Mouse (Mus musculus): ENCODE measurements around the gene Dnph1. TPM values are rescaled to one million over a fixed set of nuclear protein-coding genes. Genes with fewer than 3 reads are reported as not detected.
"Not testable (repeated sequence)": the region's sequence is repeated elsewhere in the genome, so short reads cannot be mapped to it uniquely, and the experiment has no call there.

The Dnph1 gene
- polyA plus RNA-seq, 1 experiment from 2014 or later = 24.7 TPM

DNA sequence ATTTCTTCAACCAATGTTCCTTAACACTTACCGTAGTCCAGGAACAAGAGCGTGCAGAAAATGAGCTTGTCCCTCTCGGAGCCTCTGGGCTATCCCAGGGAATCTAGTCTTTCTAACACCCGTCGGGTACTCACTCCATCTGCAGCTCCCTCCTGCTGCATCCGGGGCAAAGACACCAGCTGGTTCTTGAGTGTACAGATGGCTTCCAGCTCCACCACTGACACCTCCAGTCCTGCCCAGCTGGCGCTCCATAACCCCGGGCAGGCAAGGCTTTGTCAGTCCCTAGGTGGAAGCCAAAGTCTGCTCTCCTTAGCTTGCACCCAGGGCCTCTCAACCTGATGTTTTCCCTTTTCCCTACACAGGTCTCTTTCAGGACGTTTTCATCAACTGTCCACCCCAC, 28.7 kb upstream of the Dnph1 start:
- Histone ChIP-seq H3K4me2 (no peak overlapping the region), H3K9ac (no peak overlapping the region), H3K4me1 (no peaks in the 10 kb centered on the region), H3K9me3 (no peaks in the 10 kb centered on the region), H3K4me3 (no peak overlapping the region), H3K27me3 (replicated peaks) (peaks cover 39% of the 10 kb centered on the region), H3K27ac (replicated peaks) (no peak overlapping the region), H3K36me3 (no peaks in the 10 kb centered on the region)
- 74% methylated on average over 9 of the region's 9 CpGs for WGBS
- ATAC-seq (ENCODE audit: extremely low read depth, insufficient number of reproducible peaks, low FRiP score, low TSS enrichment) = no peak

DNA sequence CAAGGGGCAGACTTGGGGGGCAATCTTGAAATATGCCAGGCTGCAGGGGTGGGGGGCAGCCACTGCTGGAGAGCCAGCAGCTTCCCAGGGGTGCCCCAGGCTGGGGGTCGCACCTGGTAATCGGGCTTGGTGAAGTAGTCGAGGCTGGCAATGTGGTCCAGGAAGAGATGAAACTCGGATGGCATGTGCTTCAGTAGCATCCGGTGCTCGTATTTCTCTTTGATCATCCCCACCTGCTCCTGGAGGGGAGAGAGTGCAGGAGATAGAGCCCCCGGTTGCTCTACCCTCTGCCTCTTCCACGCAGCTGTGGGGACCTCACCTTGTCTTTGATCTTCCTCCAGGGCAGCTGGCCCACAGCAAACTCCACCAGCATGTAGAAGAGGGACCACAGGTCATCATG, 19.9 kb upstream of the Dnph1 start:
- Histone ChIP-seq H3K27me3 (replicated peaks) (peaks cover 49% of the 10 kb centered on the region), H3K4me3 (no peak overlapping the region), H3K36me3 (no peaks in the 10 kb centered on the region), H3K9ac (no peak overlapping the region), H3K27ac (replicated peaks) (no peak overlapping the region), H3K4me1 (no peaks in the 10 kb centered on the region; the same call in 1 of the 2 replicates), H3K4me2 (no peak overlapping the region), H3K9me3 (no peaks in the 10 kb centered on the region)
- 66% methylated on average over 8 of the region's 8 CpGs for WGBS
- ATAC-seq (ENCODE audit: extremely low read depth, insufficient number of reproducible peaks, low FRiP score, low TSS enrichment) = no peak

DNA sequence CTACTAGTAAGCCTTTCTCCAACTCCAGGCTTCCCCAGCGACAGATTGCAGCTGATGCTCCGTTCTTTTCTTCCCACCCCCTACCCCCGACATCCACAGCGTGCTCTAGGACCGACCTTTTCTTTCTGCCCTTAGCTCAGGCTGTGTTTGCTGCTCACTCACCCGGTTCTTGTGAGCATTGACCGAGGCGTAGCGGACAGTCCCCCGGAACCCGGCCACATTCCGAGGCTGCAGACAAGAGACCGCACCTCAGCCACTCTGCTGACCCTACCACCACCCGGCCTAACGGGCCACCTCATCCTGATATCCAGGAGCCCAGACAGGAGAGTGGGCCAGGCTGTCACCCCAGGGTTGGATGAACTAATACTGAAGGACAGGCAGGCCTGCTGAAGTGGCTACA, 19.2 kb upstream of the Dnph1 start:
- peaks cover 55% of the 10 kb centered on the region for H3K27me3 ChIP-seq (replicated peaks)
- no peak overlapping the region for H3K9ac ChIP-seq
- H3K4me3 ChIP-seq = no peak overlapping the region
- H3K4me1 ChIP-seq = no peaks in the 10 kb centered on the region; the same call in 1 of the 2 replicates
- no peaks in the 10 kb centered on the region for H3K36me3 ChIP-seq
- WGBS = 73% methylated on average over 15 of the region's 15 CpGs
- no peak overlapping the region for H3K27ac ChIP-seq (replicated peaks)
- no peak for ATAC-seq (ENCODE audit: extremely low read depth, insufficient number of reproducible peaks, low FRiP score, low TSS enrichment)
- H3K9me3 ChIP-seq = no peaks in the 10 kb centered on the region
- no peak overlapping the region for H3K4me2 ChIP-seq

DNA sequence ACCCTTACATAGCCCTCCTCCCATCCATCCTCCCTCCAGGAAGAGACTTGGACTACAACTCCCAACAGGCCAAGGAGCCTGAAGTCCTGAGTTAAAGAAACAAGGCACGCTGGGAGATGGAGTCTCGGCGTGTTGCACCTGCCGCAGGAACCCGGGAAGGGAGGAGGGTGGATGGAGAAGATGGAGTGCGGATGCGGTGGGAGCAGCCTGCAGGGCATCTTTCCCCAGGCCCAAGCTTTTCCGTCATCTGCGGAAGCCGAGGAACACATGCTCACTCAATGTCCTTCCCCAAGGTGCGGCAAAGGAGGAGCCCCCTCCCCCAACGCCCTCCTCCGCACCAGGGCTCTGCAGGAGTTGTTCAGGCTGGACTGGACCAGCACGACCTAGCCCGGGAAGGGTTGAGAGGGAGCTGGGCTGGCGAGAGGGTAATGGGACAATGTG, 12.9 kb upstream of the Dnph1 start:
- H3K27ac ChIP-seq (replicated peaks) = no peak overlapping the region
- no peak for ATAC-seq (ENCODE audit: extremely low read depth, insufficient number of reproducible peaks, low FRiP score, low TSS enrichment)

DNA sequence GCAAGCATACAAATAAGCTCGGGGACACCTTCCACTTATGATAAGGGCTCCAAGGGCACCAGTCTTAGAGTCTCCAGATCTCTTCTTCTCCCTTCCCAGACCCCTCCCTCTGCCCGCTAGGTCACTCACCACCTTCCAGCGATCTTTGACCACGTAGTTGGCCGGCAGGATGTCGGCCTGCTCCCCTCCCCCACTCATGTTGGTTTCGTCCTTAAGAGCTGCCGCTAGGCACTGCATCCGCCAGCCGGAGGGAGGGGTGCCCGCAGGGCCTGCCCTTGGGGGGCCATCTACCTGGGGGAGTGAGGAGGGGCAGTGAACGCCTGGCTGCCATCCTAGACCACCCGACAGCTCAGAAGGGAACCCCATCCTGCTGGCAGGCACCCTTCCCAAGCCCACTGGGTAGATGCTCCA, 12.5 kb upstream of the Dnph1 start:
- Histone ChIP-seq H3K4me3 (peak overlapping the region; percentile 53), H3K4me1 (peaks cover 14% of the 10 kb centered on the region), H3K9me3 (no peaks in the 10 kb centered on the region), H3K4me2 (peak overlapping the region; percentile 84), H3K27ac (replicated peaks) (no peak overlapping the region), H3K9ac (peak overlapping the region; percentile 68), H3K36me3 (no peaks in the 10 kb centered on the region), H3K27me3 (replicated peaks) (peaks cover 97% of the 10 kb centered on the region)
- ATAC-seq (ENCODE audit: extremely low read depth, insufficient number of reproducible peaks, low FRiP score, low TSS enrichment) = no peak
- WGBS = 2% methylated on average over 13 of the region's 13 CpGs

More for the DNA sequence above, 12.9 kb upstream of the Dnph1 start:
- Histone ChIP-seq H3K4me3 (peak overlapping the region; percentile 53), H3K9ac (peak overlapping the region; percentile 68), H3K27me3 (replicated peaks) (peaks cover 97% of the 10 kb centered on the region), H3K4me1 (peaks cover 14% of the 10 kb centered on the region), H3K4me2 (peak overlapping the region; percentile 84), H3K36me3 (no peaks in the 10 kb centered on the region), H3K9me3 (no peaks in the 10 kb centered on the region)
- 3% methylated on average over 16 of the region's 16 CpGs for WGBS

DNA sequence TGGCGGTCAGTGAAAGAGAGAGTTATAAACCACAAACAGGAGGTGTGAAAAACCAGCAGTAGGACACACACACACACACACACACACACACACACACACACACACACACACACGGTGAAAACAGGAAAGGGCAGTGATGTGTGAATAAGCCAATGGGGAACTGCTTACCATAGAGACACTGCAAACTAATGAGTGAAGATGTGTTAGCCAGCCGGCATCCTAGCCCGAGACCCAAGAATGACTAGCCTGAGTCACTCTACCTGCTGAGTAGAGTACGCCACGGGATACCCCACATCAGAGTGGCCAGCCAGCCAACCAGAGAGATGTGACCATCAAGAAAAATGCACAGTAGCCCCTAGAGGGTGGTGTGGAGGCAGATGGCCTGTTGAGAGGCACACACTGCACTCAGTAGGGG, 12.0 kb upstream of the Dnph1 start:
- H3K27me3 ChIP-seq (replicated peaks) = peaks cover 97% of the 10 kb centered on the region
- peak overlapping the region; percentile 84 for H3K4me2 ChIP-seq
- H3K9me3 ChIP-seq = no peaks in the 10 kb centered on the region
- H3K4me3 ChIP-seq = peak overlapping the region; percentile 53; the same call in 1 of the 2 replicates
- peaks cover 14% of the 10 kb centered on the region for H3K4me1 ChIP-seq
- no peak for ATAC-seq (ENCODE audit: extremely low read depth, insufficient number of reproducible peaks, low FRiP score, low TSS enrichment)
- WGBS = 16% methylated on average over 6 of the region's 6 CpGs
- no peak overlapping the region; the same call in 1 of the 2 replicates for H3K9ac ChIP-seq
- no peak overlapping the region for H3K27ac ChIP-seq (replicated peaks)
- no peaks in the 10 kb centered on the region for H3K36me3 ChIP-seq

DNA sequence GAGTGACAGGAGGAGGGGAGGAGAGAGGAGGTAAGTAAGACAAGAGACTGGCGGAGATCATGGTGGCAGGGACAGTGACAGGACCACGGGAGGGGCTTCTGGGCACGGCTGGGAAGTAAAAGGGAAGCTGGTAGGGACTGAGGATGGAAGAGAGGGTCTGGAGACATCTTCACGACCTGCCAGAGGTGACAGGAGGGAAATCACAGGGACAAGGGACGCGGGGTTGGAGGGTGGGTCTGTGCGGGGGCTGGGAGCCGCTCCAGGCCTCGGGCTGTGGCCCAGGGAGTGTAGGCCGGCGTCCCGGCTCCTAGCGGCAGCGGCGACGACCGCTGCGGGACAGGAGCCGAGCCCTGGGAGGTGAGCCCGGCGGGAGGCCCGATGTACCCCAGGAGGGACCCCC, 9.5 kb upstream of the Dnph1 start:
- WGBS = 3% methylated on average over 9 of the region's 22 CpGs
- ATAC-seq (ENCODE audit: extremely low read depth, insufficient number of reproducible peaks, low FRiP score, low TSS enrichment) = 0 out of 2 replicates have a peak, but pooled peaks have one; percentile 40

DNA sequence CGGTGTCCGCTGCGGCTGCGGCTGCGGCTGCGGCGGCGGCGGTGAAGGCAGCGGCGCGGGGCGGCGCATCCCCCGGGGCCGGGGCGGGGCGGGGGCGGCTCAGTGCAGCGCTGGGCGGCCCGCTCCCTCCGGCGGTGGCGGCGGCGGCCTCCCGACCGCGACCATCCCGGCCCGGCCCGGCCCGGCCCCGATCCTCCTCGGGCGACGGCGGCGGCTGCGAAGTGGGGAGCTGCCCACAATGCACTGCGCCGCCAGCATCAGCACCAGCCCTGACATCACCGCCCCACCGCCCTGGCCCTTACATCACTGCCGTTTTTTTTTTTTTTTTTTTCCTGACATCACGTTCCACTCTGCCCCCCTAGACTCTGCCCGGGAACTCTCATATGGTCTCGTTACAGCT, 9.1 kb upstream of the Dnph1 start, which contains the start of gene Ttbk1:
TSS of gene Ttbk1 (minus strand) at position 245 of the 400 bp plus-strand sequence.
- ATAC-seq (ENCODE audit: extremely low read depth, insufficient number of reproducible peaks, low FRiP score, low TSS enrichment) = no peak
- Histone ChIP-seq H3K4me3 (peak within 1 kb of the TSS; percentile 50), H3K9ac (peak within 1 kb of the TSS; percentile 69), H3K9me3 (no peaks in the 10 kb centered on the region), H3K4me1 (peaks cover 14% of the 10 kb centered on the region), H3K27ac (replicated peaks) (no peak within 1 kb of the TSS), H3K27me3 (replicated peaks) (peaks cover 84% of the 10 kb centered on the region), H3K4me2 (peak within 1 kb of the TSS; percentile 73), H3K36me3 (no peaks in the 10 kb centered on the region)
- WGBS = 2% methylated on average over 15 of the region's 49 CpGs

More for the DNA sequence above, 9.5 kb upstream of the Dnph1 start:
- Histone ChIP-seq H3K4me3 (peak overlapping the region; percentile 50), H3K27ac (replicated peaks) (no peak overlapping the region), H3K9ac (peak overlapping the region; percentile 69), H3K9me3 (no peaks in the 10 kb centered on the region), H3K36me3 (no peaks in the 10 kb centered on the region), H3K4me2 (peak overlapping the region; percentile 73), H3K27me3 (replicated peaks) (peaks cover 85% of the 10 kb centered on the region), H3K4me1 (peaks cover 14% of the 10 kb centered on the region)

DNA sequence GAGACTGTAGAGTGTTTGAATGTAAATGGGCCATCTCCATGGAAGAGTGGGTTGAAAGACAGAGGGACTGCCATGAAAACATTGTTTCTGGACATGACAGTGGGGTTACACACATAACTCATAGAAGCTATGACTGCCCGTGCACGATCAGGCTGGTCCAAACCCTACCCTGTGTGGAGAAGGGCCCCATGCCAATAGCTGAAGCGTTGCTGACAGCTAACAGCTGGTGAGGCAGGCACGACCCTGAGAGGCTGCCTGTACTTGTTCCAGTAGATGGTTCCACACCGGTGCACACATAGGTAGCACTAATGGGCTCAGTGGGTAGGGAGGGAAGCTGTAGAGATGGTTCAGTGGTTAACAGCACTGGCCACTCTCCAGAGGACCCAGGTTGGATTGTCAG, 1.0 kb upstream of the Dnph1 start:
- ATAC-seq (ENCODE audit: extremely low read depth, insufficient number of reproducible peaks, low FRiP score, low TSS enrichment) = no peak
- 62% methylated on average over 5 of the region's 5 CpGs for WGBS
- Histone ChIP-seq H3K4me1 (peaks cover 8% of the 10 kb centered on the region), H3K4me2 (no peak overlapping the region), H3K36me3 (peaks cover 20% of the 10 kb centered on the region), H3K4me3 (no peak overlapping the region), H3K27me3 (replicated peaks) (peaks cover 46% of the 10 kb centered on the region), H3K9me3 (no peaks in the 10 kb centered on the region), H3K27ac (replicated peaks) (no peak overlapping the region), H3K9ac (no peak overlapping the region)

DNA sequence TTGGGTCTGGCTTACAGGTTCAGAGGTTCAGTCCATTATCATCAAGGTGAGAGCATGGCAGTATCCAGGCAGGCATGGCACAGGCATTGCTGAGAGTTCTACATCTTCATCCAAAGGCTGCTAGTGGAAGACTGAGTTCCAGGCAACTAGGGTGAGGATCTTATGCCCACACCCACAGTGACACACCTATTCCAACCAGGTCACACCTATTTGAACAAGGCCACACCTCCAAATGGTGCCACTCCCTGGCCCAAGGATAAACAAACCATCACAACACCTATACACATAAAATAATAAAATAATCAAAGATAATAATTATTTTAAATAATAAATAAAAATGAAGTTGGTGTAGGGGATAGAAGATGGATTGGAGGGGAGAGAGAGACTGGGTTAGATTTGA, 430 bp upstream of the Dnph1 start:
- H3K4me3 ChIP-seq; ATAC-seq (ENCODE audit: extremely low read depth, insufficient number of reproducible peaks, low FRiP score, low TSS enrichment); H3K4me1 ChIP-seq; H3K27ac ChIP-seq (replicated peaks); H3K9me3 ChIP-seq; H3K9ac ChIP-seq: not testable (repeated sequence)
- peaks cover 45% of the 10 kb centered on the region for H3K27me3 ChIP-seq (replicated peaks)
- H3K36me3 ChIP-seq = peaks cover 24% of the 10 kb centered on the region
- H3K4me2 ChIP-seq = peak overlapping the region; percentile 86

DNA sequence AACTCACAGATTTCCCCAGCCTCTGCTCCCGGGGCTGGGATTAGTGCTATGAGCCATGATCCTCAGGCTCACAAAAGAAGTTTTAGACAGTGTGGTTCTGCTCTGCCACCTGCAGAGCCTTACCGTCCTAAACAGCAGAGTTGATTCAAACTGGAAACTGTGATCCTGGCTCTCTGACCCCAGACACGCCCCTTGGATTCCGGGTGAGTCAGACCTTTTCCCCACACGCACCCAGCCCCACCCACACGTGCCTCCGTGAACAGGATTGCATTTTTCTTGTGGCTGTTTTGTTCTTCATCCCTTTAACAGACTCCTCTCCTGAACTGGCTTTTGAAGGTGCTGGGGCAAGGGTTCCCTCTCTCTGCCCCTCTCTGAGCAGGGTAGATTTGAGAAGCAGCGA, 1.4 kb downstream of the Dnph1 start:
- Histone ChIP-seq H3K9me3 (no peaks in the 10 kb centered on the region), H3K4me2 (no peak overlapping the region), H3K36me3 (peaks cover 24% of the 10 kb centered on the region), H3K27ac (replicated peaks) (no peak overlapping the region), H3K27me3 (replicated peaks) (peaks cover 37% of the 10 kb centered on the region), H3K9ac (no peak overlapping the region), H3K4me1 (peaks cover 8% of the 10 kb centered on the region), H3K4me3 (no peak overlapping the region)
- 68% methylated on average over 8 of the region's 8 CpGs for WGBS
- no peak for ATAC-seq (ENCODE audit: extremely low read depth, insufficient number of reproducible peaks, low FRiP score, low TSS enrichment)

DNA sequence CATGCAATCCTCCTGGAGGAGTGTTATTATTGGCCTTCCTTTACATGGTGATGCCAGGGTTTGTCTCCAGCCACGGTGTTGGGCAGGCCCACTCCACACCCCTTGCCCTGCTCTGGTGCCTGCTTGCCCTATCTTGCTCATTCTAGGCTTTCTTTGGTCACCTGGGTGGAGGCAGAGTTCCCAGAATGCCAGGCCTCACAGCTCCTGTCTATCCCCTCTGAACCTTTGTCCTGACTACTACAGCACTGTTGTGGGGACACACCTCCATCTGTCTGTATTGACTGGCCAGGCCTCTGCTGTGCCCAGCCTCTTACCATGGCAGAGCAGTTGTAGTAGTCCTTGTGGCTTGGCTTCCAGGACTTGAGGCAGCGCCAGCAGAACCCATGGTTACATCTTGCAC, 6.3 kb downstream of the Dnph1 start:
- H3K4me1 ChIP-seq = no peaks in the 10 kb centered on the region
- peaks cover 5% of the 10 kb centered on the region for H3K27me3 ChIP-seq (replicated peaks)
- no peak overlapping the region for H3K4me2 ChIP-seq
- no peaks in the 10 kb centered on the region for H3K9me3 ChIP-seq
- H3K27ac ChIP-seq (replicated peaks) = no peak overlapping the region
- no peak overlapping the region for H3K9ac ChIP-seq
- H3K4me3 ChIP-seq = no peak overlapping the region
- peaks cover 24% of the 10 kb centered on the region for H3K36me3 ChIP-seq
- ATAC-seq (ENCODE audit: extremely low read depth, insufficient number of reproducible peaks, low FRiP score, low TSS enrichment) = no peak
- 82% methylated on average over 2 of the region's 2 CpGs for WGBS

Data from heart, embryonic 13.5 days (tissue).